Mouse (Mus musculus): ENCODE data around the gene Dnhd1. TPM values are rescaled to one million over a fixed set of nuclear protein-coding genes. Genes with fewer than 3 reads are reported as not detected.

Dnhd1 gene
- polyA plus RNA-seq, 1 experiment = 0.56 TPM

DNA sequence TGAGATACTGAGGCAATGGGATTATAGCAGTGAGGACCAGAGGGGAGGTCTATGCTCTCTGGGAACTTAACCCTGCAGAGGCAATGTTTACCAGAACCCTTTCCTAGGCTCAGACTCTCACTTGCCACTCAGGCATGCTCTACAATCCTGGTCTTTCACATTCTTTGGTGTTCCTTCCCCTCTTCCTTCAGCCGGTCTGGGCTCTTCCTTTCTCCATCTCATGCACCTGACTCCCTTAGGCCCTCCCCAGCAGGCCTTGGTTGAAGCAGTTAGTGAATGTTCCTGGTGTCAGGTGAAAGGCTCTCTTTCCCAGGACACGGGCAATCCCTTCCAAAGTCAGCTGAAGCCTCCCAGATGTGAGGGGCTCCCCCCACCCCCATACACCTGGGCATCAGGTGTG, 10.9 kb upstream of the Dnhd1 start, which contains the start of gene Timm10b:
Gene Timm10b (plus strand): TSS at position 301 of the 400 bp plus-strand sequence.
- Histone ChIP-seq H3K27ac (ENCODE audit: insufficient read depth, low read depth, low read length) (peak within 1 kb of the TSS; percentile 87), H3K27me3 (ENCODE audit: control insufficient read depth, insufficient read depth, low read length) (no peaks in the 10 kb centered on the region), H3K4me3 (ENCODE audit: low read depth, low read length) (peak within 1 kb of the TSS; percentile 93), H3K36me3 (ENCODE audit: control insufficient read depth, insufficient read depth, low read length) (peaks cover 13% of the 10 kb centered on the region), H3K4me1 (ENCODE audit: control insufficient read depth, insufficient read depth, insufficient read length, low read length) (peaks cover 9% of the 10 kb centered on the region)
- 2% methylated on average over 2 of the region's 2 CpGs for WGBS
- TF ChIP-seq CTCF (IDR thresholded peaks at IDR 0.05; ENCODE audit: extremely low read depth, insufficient read length, insufficient replicate concordance, low read depth, low read length) (no peak), POLR2A (IDR thresholded peaks at IDR 0.05; ENCODE audit: low read depth, low read length) (no peak)

GRCm38 (mm10) chr7:105640233-105640893, 10.3 kb upstream of the Dnhd1 start, which contains the start of the genes Arfip2 and Gm45799:
TSS of gene Arfip2 (minus strand) at chr7:105640416.
TSS of gene Gm45799 (plus strand) at chr7:105640552.
- WGBS = under 1% methylated on average over 45 of the region's 45 CpGs
- peaks cover 13% of the 10 kb centered on the region for H3K36me3 ChIP-seq (ENCODE audit: control insufficient read depth, insufficient read depth, low read length)
- peaks cover 9% of the 10 kb centered on the region for H3K4me1 ChIP-seq (ENCODE audit: control insufficient read depth, insufficient read depth, insufficient read length, low read length)
- no peaks in the 10 kb centered on the region for H3K27me3 ChIP-seq (ENCODE audit: control insufficient read depth, insufficient read depth, low read length)
- peak within 1 kb of the TSS; percentile 93 for H3K4me3 ChIP-seq (ENCODE audit: low read depth, low read length)
- TF ChIP-seq CTCF (IDR thresholded peaks at IDR 0.05; ENCODE audit: extremely low read depth, insufficient read length, insufficient replicate concordance, low read depth, low read length) (no peak), POLR2A (IDR thresholded peaks at IDR 0.05; ENCODE audit: low read depth, low read length) (0 out of 2 replicates have a peak, but pooled peaks have one; percentile 63)
- peak within 1 kb of the TSS; percentile 87 for H3K27ac ChIP-seq (ENCODE audit: insufficient read depth, low read depth, low read length)

DNA sequence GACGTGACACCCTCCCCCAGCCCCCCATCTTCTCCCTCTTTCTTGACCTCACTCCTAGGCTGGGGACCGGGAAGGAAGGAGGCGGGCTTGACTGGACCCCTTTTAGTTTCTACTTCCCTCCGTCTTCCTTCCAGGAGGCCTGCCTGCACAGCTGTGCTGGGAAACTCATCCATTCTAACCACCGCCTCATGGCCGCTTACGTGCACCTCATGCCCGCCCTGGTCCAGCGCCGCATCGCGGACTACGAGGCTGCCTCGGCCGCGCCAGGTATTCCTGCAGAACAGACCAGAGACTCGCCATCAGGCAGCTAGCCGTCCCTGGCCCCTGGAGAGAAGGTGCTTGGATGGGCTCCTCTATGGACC, 9.8 kb upstream of the Dnhd1 start:
- under 1% methylated on average over 18 of the region's 18 CpGs for WGBS
- TF ChIP-seq CTCF (IDR thresholded peaks at IDR 0.05; ENCODE audit: extremely low read depth, insufficient read length, insufficient replicate concordance, low read depth, low read length) = no peak
- TF ChIP-seq POLR2A (IDR thresholded peaks at IDR 0.05; ENCODE audit: low read depth, low read length) = no peak
- H3K27ac ChIP-seq (ENCODE audit: insufficient read depth, low read depth, low read length) = peak overlapping the region; percentile 87
- peaks cover 13% of the 10 kb centered on the region for H3K36me3 ChIP-seq (ENCODE audit: control insufficient read depth, insufficient read depth, low read length)
- peaks cover 9% of the 10 kb centered on the region for H3K4me1 ChIP-seq (ENCODE audit: control insufficient read depth, insufficient read depth, insufficient read length, low read length)
- peak overlapping the region; percentile 93 for H3K4me3 ChIP-seq (ENCODE audit: low read depth, low read length)
- no peaks in the 10 kb centered on the region for H3K27me3 ChIP-seq (ENCODE audit: control insufficient read depth, insufficient read depth, low read length)

DNA sequence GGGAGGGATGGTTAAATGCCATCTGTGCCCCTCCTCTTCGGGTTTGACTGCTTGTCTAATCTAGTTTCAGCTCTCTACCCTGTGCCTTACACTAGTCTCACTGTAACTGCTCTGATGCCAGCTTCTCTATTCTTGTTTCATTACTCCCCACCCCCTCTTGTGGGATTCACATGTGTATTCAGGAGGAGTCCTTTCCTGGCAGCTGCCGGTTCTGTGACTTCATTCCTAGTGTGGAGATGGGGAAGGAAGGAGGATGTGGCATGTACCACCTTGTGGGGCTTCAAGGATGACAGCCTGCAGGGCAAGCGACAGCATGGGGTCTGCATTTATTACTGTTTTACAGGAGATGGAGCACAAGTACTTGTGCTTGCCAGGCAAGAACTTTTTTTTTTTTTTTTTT, 8.7 kb upstream of the Dnhd1 start:
- H3K27ac ChIP-seq (ENCODE audit: insufficient read depth, low read depth, low read length) = no peak overlapping the region
- H3K4me3 ChIP-seq (ENCODE audit: low read depth, low read length) = no peak overlapping the region
- WGBS = 62% methylated on average over 3 of the region's 3 CpGs
- no peaks in the 10 kb centered on the region for H3K27me3 ChIP-seq (ENCODE audit: control insufficient read depth, insufficient read depth, low read length)
- TF ChIP-seq POLR2A (IDR thresholded peaks at IDR 0.05; ENCODE audit: low read depth, low read length) (no peak), CTCF (IDR thresholded peaks at IDR 0.05; ENCODE audit: extremely low read depth, insufficient read length, insufficient replicate concordance, low read depth, low read length) (no peak)
- H3K36me3 ChIP-seq (ENCODE audit: control insufficient read depth, insufficient read depth, low read length) = peaks cover 11% of the 10 kb centered on the region
- peaks cover 9% of the 10 kb centered on the region for H3K4me1 ChIP-seq (ENCODE audit: control insufficient read depth, insufficient read depth, insufficient read length, low read length)

DNA sequence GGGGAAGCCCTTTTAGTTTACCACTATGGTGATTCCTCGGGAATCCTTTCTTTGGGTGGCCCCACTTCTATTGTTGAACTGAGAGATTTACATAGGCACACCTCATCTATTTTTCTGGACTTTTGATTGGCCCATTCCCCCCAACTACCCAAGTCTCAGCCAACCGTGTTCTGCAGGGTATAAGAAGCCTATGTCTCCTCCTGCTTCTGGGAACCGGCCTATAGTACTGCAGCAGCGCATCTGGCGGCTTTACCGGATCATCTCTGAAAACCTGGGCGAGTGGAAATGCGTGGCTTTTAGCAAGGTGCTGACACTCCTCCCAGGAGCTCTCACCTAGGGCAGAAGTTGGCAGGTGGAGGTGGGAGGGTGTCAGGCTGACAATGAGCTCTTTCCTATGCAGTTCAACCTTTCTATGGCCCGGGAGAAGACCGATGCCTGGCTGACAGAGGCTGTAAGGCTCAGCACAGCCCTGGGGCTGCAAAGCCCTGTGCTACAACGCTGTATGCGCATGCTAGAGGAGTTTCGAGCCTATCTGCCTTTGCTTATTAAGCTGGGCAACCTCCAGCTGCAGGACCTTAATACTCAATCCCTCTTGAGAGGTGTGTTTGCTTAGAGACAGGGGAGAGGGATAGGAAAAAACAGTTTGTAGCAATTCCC, 35.0 kb downstream of the Dnhd1 start:
- Histone ChIP-seq H3K27me3 (ENCODE audit: control insufficient read depth, insufficient read depth, low read length) (no peaks in the 10 kb centered on the region), H3K27ac (ENCODE audit: insufficient read depth, low read depth, low read length) (no peak overlapping the region), H3K4me1 (ENCODE audit: control insufficient read depth, insufficient read depth, insufficient read length, low read length) (no peaks in the 10 kb centered on the region), H3K4me3 (ENCODE audit: low read depth, low read length) (no peak overlapping the region), H3K36me3 (ENCODE audit: control insufficient read depth, insufficient read depth, low read length) (no peaks in the 10 kb centered on the region)
- no peak for TF ChIP-seq CTCF (IDR thresholded peaks at IDR 0.05; ENCODE audit: extremely low read depth, insufficient read length, insufficient replicate concordance, low read depth, low read length)
- 18% methylated on average over 13 of the region's 13 CpGs for WGBS

- 40% methylated on average over 1 of the region's 1 CpGs for WGBS
- Histone ChIP-seq H3K36me3 (ENCODE audit: control insufficient read depth, insufficient read depth, low read length) (no peaks in the 10 kb centered on the region), H3K4me3 (ENCODE audit: low read depth, low read length) (no peak overlapping the region), H3K27ac (ENCODE audit: insufficient read depth, low read depth, low read length) (no peak overlapping the region), H3K4me1 (ENCODE audit: control insufficient read depth, insufficient read depth, insufficient read length, low read length) (no peaks in the 10 kb centered on the region), H3K27me3 (ENCODE audit: control insufficient read depth, insufficient read depth, low read length) (no peaks in the 10 kb centered on the region)
- TF ChIP-seq CTCF (IDR thresholded peaks at IDR 0.05; ENCODE audit: extremely low read depth, insufficient read length, insufficient replicate concordance, low read depth, low read length) = no peak
- TF ChIP-seq POLR2A (IDR thresholded peaks at IDR 0.05; ENCODE audit: low read depth, low read length) = no peak
Measured at GRCm38 (mm10) chr7:105690875-105691274, 40.2 kb downstream of the Dnhd1 start.

DNA sequence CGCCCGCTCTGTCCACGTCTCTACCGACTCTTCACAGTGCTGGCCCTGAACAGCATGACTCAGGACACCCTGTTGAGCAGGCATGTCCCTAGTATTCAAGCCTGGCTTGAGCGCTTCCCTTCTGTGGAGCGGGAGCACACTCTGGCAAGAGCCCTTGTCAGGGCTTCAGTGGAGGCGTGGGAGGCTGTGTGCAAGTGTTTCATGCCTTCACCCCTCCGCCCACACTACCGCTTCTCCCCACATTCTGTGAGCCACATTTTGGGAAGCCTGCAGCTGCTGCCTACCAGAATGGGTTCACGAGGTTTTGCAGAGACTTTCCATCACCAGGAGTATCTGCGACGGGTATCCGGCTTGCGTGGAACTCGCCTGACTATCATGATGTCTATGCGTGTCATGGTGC, 52.6 kb downstream of the Dnhd1 start:
- H3K4me1 ChIP-seq (ENCODE audit: control insufficient read depth, insufficient read depth, insufficient read length, low read length) = no peaks in the 10 kb centered on the region
- no peak overlapping the region for H3K27ac ChIP-seq (ENCODE audit: insufficient read depth, low read depth, low read length)
- no peak overlapping the region for H3K4me3 ChIP-seq (ENCODE audit: low read depth, low read length)
- H3K36me3 ChIP-seq (ENCODE audit: control insufficient read depth, insufficient read depth, low read length) = no peaks in the 10 kb centered on the region
- no peaks in the 10 kb centered on the region for H3K27me3 ChIP-seq (ENCODE audit: control insufficient read depth, insufficient read depth, low read length)
- TF ChIP-seq CTCF (IDR thresholded peaks at IDR 0.05; ENCODE audit: extremely low read depth, insufficient read length, insufficient replicate concordance, low read depth, low read length) (no peak), POLR2A (IDR thresholded peaks at IDR 0.05; ENCODE audit: low read depth, low read length) (no peak)
- 88% methylated on average over 16 of the region's 16 CpGs for WGBS

Measured in small intestine, adult 2 months (tissue).